Mouse (Mus musculus) CD4-positive, CD25-positive, alpha-beta regulatory T cell, adult 2 months (primary cell): ENCODE measurements at regions not wholly inside any gene's neighbourhood (a gene's known extent, or its start where the extent isn't known, plus 50 kb on each side); places are given as distances from the start of the nearest gene placed in this dataset.
A peak's percentile ranks its signal among the peaks of the same experiment; 100 is the strongest.

Experiments
- DNase-seq: peaks from one replicate; pipeline ENCODE4 v3.0.0-alpha.2; 2012; ENCODE audit warnings: low read depth, low spot score

- DNase-seq = no peak
Measured at GRCm38 (mm10) chr13:107904851-107905250, 139.4 kb upstream of the Smim15 start.

- no peak for DNase-seq
Measured at GRCm38 (mm10) chr13:107904051-107904740, 140.1 kb upstream of the Smim15 start.

GRCm38 (mm10) chr13:107903150-107903959 lies 140.9 kb upstream of the Smim15 start:
- DNase-seq = peak; percentile 65

- DNase-seq = no peak
Measured at GRCm38 (mm10) chr13:107902800-107903149, 141.5 kb upstream of the Smim15 start.

- no peak for DNase-seq
Measured at GRCm38 (mm10) chr13:107899600-107900229, 144.5 kb upstream of the Smim15 start.

- DNase-seq = no peak
Measured at GRCm38 (mm10) chr13:107897646-107898045, 146.6 kb upstream of the Smim15 start.

GRCm38 (mm10) chr13:107897184-107897583 lies 147.1 kb upstream of the Smim15 start:
- DNase-seq = peak; percentile 65

GRCm38 (mm10) chr13:107893581-107894183 lies 150.6 kb upstream of the Smim15 start:
- no peak for DNase-seq

GRCm38 (mm10) chr13:107893081-107893480 lies 151.2 kb upstream of the Smim15 start:
- no peak for DNase-seq

- DNase-seq = no peak
Measured at GRCm38 (mm10) chr13:107891946-107892345, 152.3 kb upstream of the Smim15 start.

- DNase-seq = peak; percentile 66
Measured at GRCm38 (mm10) chr13:107890866-107891821, 153.1 kb upstream of the Smim15 start.

- DNase-seq = peak; percentile 100
Measured at GRCm38 (mm10) chr13:107889985-107890865, 154.0 kb upstream of the Smim15 start.

GRCm38 (mm10) chr13:107889588-107889984 lies 154.7 kb upstream of the Smim15 start:
- DNase-seq = peak; percentile 65

- DNase-seq = peak; percentile 65
Measured at GRCm38 (mm10) chr13:107888571-107889451, 155.4 kb upstream of the Smim15 start.

- DNase-seq = no peak
Measured at GRCm38 (mm10) chr13:107888231-107888555, 156.1 kb upstream of the Smim15 start.

GRCm38 (mm10) chr13:107887366-107888230 lies 156.6 kb upstream of the Smim15 start:
- DNase-seq = no peak

- DNase-seq = no peak
Measured at GRCm38 (mm10) chr13:107884836-107885235, 159.4 kb upstream of the Smim15 start.

- DNase-seq = no peak
Measured at GRCm38 (mm10) chr13:107882337-107882736, 161.9 kb upstream of the Smim15 start.
